Mouse (Mus musculus) heart, postnatal 0 days (tissue): ENCODE measurements around the gene Mycbp2.

Source experiments
- CTCF ChIP-seq: IDR thresholded peaks from 2 replicates; pipeline ENCODE4 v1.5.1; 2016; ENCODE audit warnings: antibody characterized with exemption, control low read depth, low read depth
- EP300 ChIP-seq: IDR thresholded peaks from 2 replicates; pipeline ENCODE4 v1.6.1; 2016; ENCODE audit warnings: antibody characterized with exemption, low read depth

DNA sequence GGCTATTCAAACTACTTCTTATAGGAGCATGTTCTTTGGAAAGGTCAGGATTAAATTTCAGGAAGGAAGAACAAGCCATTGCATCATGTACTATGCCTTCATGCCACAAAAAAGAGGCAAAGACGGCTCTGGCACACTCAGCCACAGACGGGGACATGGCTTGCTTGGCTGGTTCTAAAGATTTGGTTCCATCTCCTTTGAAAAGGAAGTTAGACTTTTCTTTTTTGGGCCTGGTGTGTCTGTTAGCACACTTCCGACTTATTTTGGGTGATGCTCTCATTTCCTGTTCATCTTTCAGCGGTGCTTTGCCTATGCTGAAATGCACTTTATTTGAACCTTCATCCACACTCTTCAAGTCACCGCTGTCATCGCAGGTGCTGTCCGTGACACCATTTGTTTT lies 190.9 kb downstream of the Mycbp2 start:
- TF ChIP-seq CTCF, result no peak
- TF ChIP-seq EP300, result no peak
